Mouse (Mus musculus) adrenal gland (tissue): Measurements from ENCODE around the gene Prim2.

Experiments used
- intact Hi-C: fragments of 180-260 bp; cut with DNase I; formaldehyde crosslinking; loops from one replicate; pipeline ENCODE4 v1.15.1; 2025

Gene Prim2

GRCm38 (mm10) chr1:33495203-33495553 lies 174.4 kb downstream of the Prim2 start:
- intact Hi-C loops, result no loop called here

- intact Hi-C loops, result no loop called here
These were observed 174.9 kb downstream of the Prim2 start for GRCm38 (mm10) chr1:33494524-33495202.

- intact Hi-C loops, result no loop called here
These were observed 179.4 kb downstream of the Prim2 start for GRCm38 (mm10) chr1:33490220-33490619.

- intact Hi-C loops, result no loop called here
These were observed 181.2 kb downstream of the Prim2 start for GRCm38 (mm10) chr1:33488372-33488771.

GRCm38 (mm10) chr1:33483746-33484145 lies 185.8 kb downstream of the Prim2 start:
- intact Hi-C loops, result no loop called here

GRCm38 (mm10) chr1:33480382-33480781 lies 189.2 kb downstream of the Prim2 start:
- intact Hi-C loops, result no loop called here

- intact Hi-C loops, result no loop called here
These were observed 198.5 kb downstream of the Prim2 start for GRCm38 (mm10) chr1:33471069-33471468.

- intact Hi-C loops, result no loop called here
These were observed 199.4 kb downstream of the Prim2 start for GRCm38 (mm10) chr1:33470222-33470621.

GRCm38 (mm10) chr1:33464234-33464633 lies 205.4 kb downstream of the Prim2 start:
- intact Hi-C loops, result no loop called here

GRCm38 (mm10) chr1:33460703-33461102 lies 208.9 kb downstream of the Prim2 start:
- intact Hi-C loops, result no loop called here

- intact Hi-C loops, result no loop called here
These were observed 209.3 kb downstream of the Prim2 start for GRCm38 (mm10) chr1:33460262-33460661.

- intact Hi-C loops, result no loop called here
These were observed 210.6 kb downstream of the Prim2 start for GRCm38 (mm10) chr1:33458950-33459349.

- intact Hi-C loops, result no loop called here
These were observed 215.3 kb downstream of the Prim2 start for GRCm38 (mm10) chr1:33454251-33454650.

- intact Hi-C loops, result no loop called here
These were observed 216.3 kb downstream of the Prim2 start for GRCm38 (mm10) chr1:33453299-33453698.

GRCm38 (mm10) chr1:33447179-33447578 lies 222.4 kb downstream of the Prim2 start:
- intact Hi-C loops, result no loop called here

GRCm38 (mm10) chr1:33436167-33436566 lies 233.4 kb downstream of the Prim2 start:
- intact Hi-C loops, result no loop called here
